Mouse (Mus musculus) testis, adult 2 months (tissue): ENCODE measurements around the gene Adamts10. TPM values are rescaled to one million over a fixed set of nuclear protein-coding genes. Genes with fewer than 3 reads are reported as not detected.

ENCODE experiments used
- H3K27ac ChIP-seq: fragments of 200-500 bp; 2 replicates; pipeline ENCODE4 v1.5.1; 2012; ENCODE audit warnings: low read depth, low read length; ENCODE audit not compliant: control insufficient read depth, insufficient read depth
- H3K27me3 ChIP-seq: fragments of 200-500 bp; 2 replicates; pipeline ENCODE4 v1.6.1; 2012; ENCODE audit warnings: mild to moderate bottlenecking, low read length, moderate library complexity; ENCODE audit not compliant: control insufficient read depth, insufficient read depth
- H3K36me3 ChIP-seq: fragments of 200-500 bp; 2 replicates; pipeline ENCODE4 v1.6.1; 2012; ENCODE audit warnings: mild to moderate bottlenecking, low read length; ENCODE audit not compliant: control insufficient read depth, insufficient read depth
- H3K4me1 ChIP-seq: fragments of 200-500 bp; 2 replicates; pipeline ENCODE4 v1.6.1; 2012; ENCODE audit warnings: low read length; ENCODE audit not compliant: control insufficient read depth, insufficient read depth
- H3K4me3 ChIP-seq: fragments of 200-500 bp; 2 replicates; pipeline ENCODE4 v1.5.1; 2012; ENCODE audit warnings: low read depth, mild to moderate bottlenecking, low read length, moderate library complexity, mixed read lengths; ENCODE audit not compliant: control insufficient read depth
- CTCF ChIP-seq: fragments of 200-500 bp; IDR thresholded peaks from 2 replicates; pipeline ENCODE4 v1.5.1; 2012; ENCODE audit warnings: low read depth, mild to moderate bottlenecking, inconsistent platforms, low read length, moderate library complexity; ENCODE audit not compliant: control insufficient read depth, insufficient read depth, insufficient replicate concordance
- POLR2A ChIP-seq: fragments of 200-500 bp; IDR thresholded peaks from 2 replicates; pipeline ENCODE4 v1.6.1; 2012; ENCODE audit warnings: low read depth, mild to moderate bottlenecking, inconsistent platforms, low read length, moderate library complexity; ENCODE audit not compliant: control insufficient read depth
- polyA plus RNA-seq: library from polyadenylated mRNA; depleted of rRNA; stranded (reverse); fragments of >200 nt; gene quantifications from 2 replicates; pipeline ENCODE4 v1.2.3, GENCODE M21; 2012

Gene Adamts10
- polyA plus RNA-seq, 1 experiment: 7.4 TPM

DNA sequence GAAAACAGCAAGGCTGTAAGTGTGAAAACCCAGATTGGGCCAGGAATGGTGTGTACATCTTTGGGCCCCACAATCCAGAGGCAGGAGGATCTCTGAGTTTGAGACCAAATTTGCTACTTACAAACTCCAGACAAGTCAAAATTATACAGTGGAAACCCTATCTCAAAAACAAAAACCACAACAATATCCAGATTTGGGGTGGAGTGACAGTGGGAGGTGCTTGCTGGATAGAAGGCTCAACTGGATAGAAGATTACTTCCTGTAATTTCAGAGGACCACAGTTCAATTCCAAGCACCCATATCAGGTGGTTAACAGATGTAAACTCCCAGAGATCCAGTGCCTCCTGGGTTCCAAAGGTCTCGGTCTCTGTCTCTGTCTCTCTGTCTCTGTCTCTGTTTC, 30.5 kb downstream of the Adamts10 start:
- Histone ChIP-seq H3K4me1 (no peaks in the 10 kb centered on the region), H3K27ac (no peak overlapping the region), H3K36me3 (no peaks in the 10 kb centered on the region), H3K4me3 (no peak overlapping the region), H3K27me3 (no peaks in the 10 kb centered on the region)
- TF ChIP-seq POLR2A: no peak
- TF ChIP-seq CTCF: no peak

DNA sequence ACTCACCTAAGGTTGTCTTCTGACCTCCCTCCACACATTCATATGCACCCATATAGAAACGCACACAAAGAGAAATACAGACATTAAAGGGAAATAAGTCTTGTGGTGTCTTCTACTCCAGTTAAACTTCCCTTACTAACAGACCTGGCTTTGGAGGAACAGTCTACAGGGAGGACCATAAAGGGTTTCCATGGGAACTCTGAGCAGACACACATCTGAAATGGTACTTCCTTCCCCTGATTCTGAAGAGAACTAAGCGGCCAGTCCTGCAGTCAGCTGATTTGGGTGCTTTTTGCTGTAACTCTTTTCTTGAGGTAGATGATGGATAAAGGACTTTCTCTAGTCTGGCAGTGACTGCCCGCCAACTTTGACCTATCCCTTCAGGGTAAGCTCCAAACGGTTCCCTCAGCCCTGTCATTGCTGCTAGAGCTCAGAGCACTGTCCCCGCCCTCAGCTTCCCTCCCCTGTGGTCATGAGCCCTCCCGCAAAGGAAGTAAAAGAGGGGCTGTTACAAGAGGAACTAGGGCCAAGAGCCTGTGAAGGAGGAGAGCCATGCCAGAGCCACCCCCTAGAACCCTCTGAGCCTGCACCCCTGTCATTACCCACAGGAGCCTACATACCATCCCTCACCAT, 31.3 kb downstream of the Adamts10 start, which contains the start of gene Myo1f:
Myo1f (plus strand) TSS at position 485 of the 633 bp plus-strand sequence.
- Histone ChIP-seq H3K4me3 (no peak within 1 kb of the TSS), H3K36me3 (no peaks in the 10 kb centered on the region), H3K4me1 (no peaks in the 10 kb centered on the region), H3K27me3 (no peaks in the 10 kb centered on the region), H3K27ac (no peak within 1 kb of the TSS)
- TF ChIP-seq CTCF: no peak

DNA sequence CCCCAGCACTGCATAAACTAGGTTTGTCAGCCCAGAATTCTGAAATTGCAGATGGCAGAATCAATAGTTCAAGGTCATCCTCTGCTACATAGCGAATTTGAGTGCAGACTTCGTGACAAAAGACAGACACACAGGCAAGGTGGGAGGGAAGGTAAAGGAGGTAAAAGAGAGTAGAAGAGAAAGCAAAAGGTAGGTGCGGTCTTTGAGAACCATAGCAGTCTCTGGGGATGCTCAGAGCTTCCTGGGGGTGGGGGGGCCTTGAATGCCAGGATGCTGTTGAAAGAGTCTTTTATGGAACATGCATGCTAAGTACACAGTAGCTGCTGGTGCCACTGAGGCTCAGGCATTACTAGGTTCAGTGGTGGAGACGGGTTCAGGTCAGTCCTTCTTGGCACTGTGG, 33.9 kb downstream of the Adamts10 start:
- Histone ChIP-seq H3K27ac (no peak overlapping the region), H3K36me3 (no peaks in the 10 kb centered on the region), H3K4me3 (no peak overlapping the region), H3K27me3 (no peaks in the 10 kb centered on the region), H3K4me1 (no peaks in the 10 kb centered on the region)
- TF ChIP-seq CTCF (no peak), POLR2A (no peak)

DNA sequence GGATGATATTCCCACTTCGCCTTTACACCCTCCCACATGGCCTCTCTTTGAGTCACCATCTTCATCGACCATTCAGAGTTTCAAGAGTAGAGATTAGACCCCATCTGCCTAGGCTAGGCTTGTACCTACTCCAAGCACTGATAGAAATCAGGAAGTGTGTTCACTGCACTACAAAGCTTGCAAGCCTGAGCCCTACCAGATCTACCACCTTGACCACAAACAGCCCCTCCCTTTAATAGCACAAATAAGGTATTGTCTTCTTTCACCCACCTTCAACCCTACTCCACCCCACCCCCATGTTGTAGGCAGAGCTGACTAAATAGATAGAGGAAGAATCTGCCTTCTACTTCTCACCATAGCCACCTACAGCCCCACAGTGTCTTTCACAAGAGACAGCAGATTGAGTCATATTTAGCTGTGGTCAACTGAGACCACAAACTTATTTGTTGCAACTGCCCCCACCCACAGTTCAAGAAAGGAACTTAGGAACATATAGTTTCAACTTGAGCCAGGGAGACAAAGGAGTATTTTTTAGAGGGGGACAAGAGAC, 39.6 kb downstream of the Adamts10 start:
- TF ChIP-seq POLR2A (no peak), CTCF (no peak)
- Histone ChIP-seq H3K4me1 (no peaks in the 10 kb centered on the region), H3K27ac (no peak overlapping the region), H3K36me3 (no peaks in the 10 kb centered on the region), H3K4me3 (no peak overlapping the region), H3K27me3 (no peaks in the 10 kb centered on the region)

DNA sequence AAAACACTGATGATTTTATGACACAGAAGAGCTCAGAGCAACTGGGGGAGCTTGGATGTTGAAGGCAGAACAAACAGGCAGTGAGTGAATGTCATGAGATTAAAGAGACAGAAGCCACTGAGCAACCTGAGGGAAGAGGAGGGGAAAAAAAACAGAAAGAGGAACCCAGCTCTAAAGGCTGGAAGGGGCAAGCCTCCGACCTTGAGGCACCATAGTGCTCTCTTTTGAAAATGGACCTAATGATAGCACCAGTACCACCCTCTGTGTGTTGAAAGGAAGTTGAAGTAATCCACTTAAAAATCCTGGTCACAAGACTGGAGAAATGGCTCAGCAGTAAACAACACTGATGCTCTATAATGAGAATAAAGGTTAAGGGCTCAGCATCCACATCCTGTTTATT, 40.6 kb downstream of the Adamts10 start:
- Histone ChIP-seq H3K27ac (no peak overlapping the region), H3K27me3 (no peaks in the 10 kb centered on the region), H3K4me3 (no peak overlapping the region), H3K4me1 (no peaks in the 10 kb centered on the region), H3K36me3 (no peaks in the 10 kb centered on the region)
- TF ChIP-seq CTCF: no peak
- no peak for TF ChIP-seq POLR2A

DNA sequence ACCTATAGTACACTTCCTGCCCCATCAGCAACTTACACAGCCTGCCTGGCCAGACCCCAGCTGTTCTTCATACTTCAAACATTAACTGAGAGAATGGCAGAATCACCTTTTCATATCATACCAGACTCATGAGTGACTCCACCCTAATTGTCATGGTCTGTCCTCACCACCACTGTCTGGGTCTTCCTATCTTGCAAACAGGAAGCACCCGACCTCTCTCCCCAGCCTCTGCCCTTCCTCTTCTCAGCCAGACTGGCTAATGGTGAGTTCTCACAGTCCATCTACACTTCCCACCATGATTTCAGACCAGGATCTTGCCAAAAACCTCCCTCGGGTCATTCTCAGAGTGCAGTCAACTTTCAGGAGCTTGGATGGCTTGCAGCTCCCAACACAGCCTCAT, 42.2 kb downstream of the Adamts10 start:
- H3K4me3 ChIP-seq: no peak overlapping the region
- no peak for TF ChIP-seq POLR2A
- H3K36me3 ChIP-seq: no peaks in the 10 kb centered on the region
- no peaks in the 10 kb centered on the region for H3K27me3 ChIP-seq
- H3K27ac ChIP-seq: no peak overlapping the region
- H3K4me1 ChIP-seq: no peaks in the 10 kb centered on the region

DNA sequence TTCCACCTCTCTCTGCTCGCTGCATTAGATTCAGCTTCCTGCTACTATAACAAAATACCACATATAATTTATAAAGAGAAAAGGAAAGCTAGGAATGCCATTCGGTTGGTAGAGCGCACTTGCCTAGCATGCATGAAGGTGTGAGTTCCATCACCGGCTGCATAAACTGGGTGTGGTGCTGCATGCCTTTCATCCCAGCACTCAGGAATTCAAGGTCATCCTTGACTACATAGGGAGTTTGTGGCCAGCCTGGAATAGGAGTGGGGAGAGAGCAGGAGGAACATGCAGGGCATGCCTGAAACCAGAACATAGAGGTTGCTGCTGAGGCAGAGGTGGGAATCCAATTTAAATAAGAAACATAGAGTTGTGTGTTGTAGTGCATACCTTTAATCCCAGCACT, 60.1 kb downstream of the Adamts10 start:
- Histone ChIP-seq H3K4me3 (no peak overlapping the region), H3K36me3 (no peaks in the 10 kb centered on the region), H3K27me3 (no peaks in the 10 kb centered on the region), H3K4me1 (no peaks in the 10 kb centered on the region; the same call in 1 of the 2 replicates), H3K27ac (no peak overlapping the region)
- TF ChIP-seq POLR2A (no peak), CTCF (no peak)
